Comparison of ENCODE assay signal across 21 mouse cellular contexts in genomic region chr14:73292434-73292833, GRCm38 (mm10).
"Had no signal": no experiment of that assay in that cellular context is flagged by ENCODE, and none has a peak within 500 bp of the region (broad histone marks: within the 10 kb centered on the region; RNA-seq: fewer than 3 reads in every experiment).

No protein-coding gene starts in this region.

- H3K4me2 ChIP-seq: lung, embryonic 15.5 days; midbrain, embryonic 11.5 days; midbrain, embryonic 13.5 days; midbrain, embryonic 15.5 days; stomach, embryonic 15.5 days had no signal

- DNase-seq: liver, postnatal 0 days; lung, adult 2 months; lung, postnatal 14 days; lung, postnatal 36 days; retina, postnatal 1 day; right cerebral cortex, adult 18-20 months; right cerebral cortex, postnatal 25 days; right cerebral cortex, postnatal 4 days; spleen, adult 18-20 months; thymus, adult 2 months; thymus, postnatal 25 days; thymus, postnatal 4 days had no signal

- H3K4me3 ChIP-seq: lung, embryonic 15.5 days; megakaryocyte, embryonic 14.5 days; midbrain, embryonic 13.5 days; midbrain, embryonic 15.5 days; stomach, embryonic 15.5 days had no signal

- H3K9me3 ChIP-seq: lung, embryonic 15.5 days; megakaryocyte, embryonic 14.5 days; midbrain, embryonic 13.5 days; midbrain, embryonic 15.5 days; stomach, embryonic 15.5 days had no signal

- H3K9ac ChIP-seq: liver, postnatal 0 days; lung, embryonic 15.5 days; midbrain, embryonic 13.5 days; midbrain, embryonic 15.5 days; stomach, embryonic 15.5 days had no signal

- H3K4me1 ChIP-seq: lung, embryonic 15.5 days; midbrain, embryonic 13.5 days; midbrain, embryonic 15.5 days; stomach, embryonic 15.5 days had no signal

- H3K27ac ChIP-seq: lung, embryonic 15.5 days; macrophage; midbrain, embryonic 13.5 days; midbrain, embryonic 15.5 days; stomach, embryonic 15.5 days; stomach, postnatal 0 days had no signal

- H3K27me3 ChIP-seq: lung, embryonic 15.5 days; megakaryocyte, embryonic 14.5 days; midbrain, embryonic 13.5 days; midbrain, embryonic 15.5 days; stomach, embryonic 15.5 days had no signal

- ATAC-seq: liver, postnatal 0 days; lung, postnatal 0 days; midbrain, embryonic 13.5 days; midbrain, embryonic 15.5 days had no signal

- H3K36me3 ChIP-seq: lung, embryonic 15.5 days; midbrain, embryonic 15.5 days; stomach, embryonic 15.5 days had no signal
